Mouse (Mus musculus): ENCODE results near the gene Slc16a6.

- TF ChIP-seq POLR2A (IDR thresholded peaks at IDR 0.05; ENCODE audit: insufficient read depth, low read depth, low read length) (no peak), EP300 (IDR thresholded peaks at IDR 0.05; ENCODE audit: insufficient read depth, low read depth, low read length) (no peak)
Measured at GRCm38 (mm10) chr11:109489763-109490162, 16.4 kb upstream of the Slc16a6 start.
